Mouse (Mus musculus) testis, adult 2 months (tissue): ENCODE data around the gene Tnni2. TPM values are rescaled to one million over a fixed set of nuclear protein-coding genes. Genes with fewer than 3 reads are reported as not detected.
A peak's percentile ranks its signal among the peaks of the same experiment; 100 is the strongest.

ENCODE experiments used
- H3K27ac ChIP-seq: fragments of 200-500 bp; 2 replicates; pipeline ENCODE4 v1.5.1; 2012; ENCODE audit warnings: low read depth, low read length; ENCODE audit not compliant: control insufficient read depth, insufficient read depth
- H3K27me3 ChIP-seq: fragments of 200-500 bp; 2 replicates; pipeline ENCODE4 v1.6.1; 2012; ENCODE audit warnings: mild to moderate bottlenecking, low read length, moderate library complexity; ENCODE audit not compliant: control insufficient read depth, insufficient read depth
- H3K36me3 ChIP-seq: fragments of 200-500 bp; 2 replicates; pipeline ENCODE4 v1.6.1; 2012; ENCODE audit warnings: mild to moderate bottlenecking, low read length; ENCODE audit not compliant: control insufficient read depth, insufficient read depth
- H3K4me1 ChIP-seq: fragments of 200-500 bp; 2 replicates; pipeline ENCODE4 v1.6.1; 2012; ENCODE audit warnings: low read length; ENCODE audit not compliant: control insufficient read depth, insufficient read depth
- H3K4me3 ChIP-seq: fragments of 200-500 bp; 2 replicates; pipeline ENCODE4 v1.5.1; 2012; ENCODE audit warnings: low read depth, mild to moderate bottlenecking, low read length, moderate library complexity, mixed read lengths; ENCODE audit not compliant: control insufficient read depth
- CTCF ChIP-seq: fragments of 200-500 bp; IDR thresholded peaks from 2 replicates; pipeline ENCODE4 v1.5.1; 2012; ENCODE audit warnings: low read depth, mild to moderate bottlenecking, inconsistent platforms, low read length, moderate library complexity; ENCODE audit not compliant: control insufficient read depth, insufficient read depth, insufficient replicate concordance
- POLR2A ChIP-seq: fragments of 200-500 bp; IDR thresholded peaks from 2 replicates; pipeline ENCODE4 v1.6.1; 2012; ENCODE audit warnings: low read depth, mild to moderate bottlenecking, inconsistent platforms, low read length, moderate library complexity; ENCODE audit not compliant: control insufficient read depth
- polyA plus RNA-seq: library from polyadenylated mRNA; depleted of rRNA; stranded (reverse); fragments of >200 nt; gene quantifications from 2 replicates; pipeline ENCODE4 v1.2.3, GENCODE M21; 2012

Gene Tnni2
- polyA plus RNA-seq, 1 experiment = not detected

GRCm38 (mm10) chr7:142415314-142415713 is 26.3 kb upstream of the Tnni2 start:
- no peaks in the 10 kb centered on the region for H3K4me1 ChIP-seq
- H3K36me3 ChIP-seq = no peaks in the 10 kb centered on the region
- TF ChIP-seq CTCF (no peak), POLR2A (no peak)
- H3K4me3 ChIP-seq = no peak overlapping the region
- H3K27me3 ChIP-seq = no peaks in the 10 kb centered on the region
- no peak overlapping the region for H3K27ac ChIP-seq

GRCm38 (mm10) chr7:142416225-142416624 is 25.4 kb upstream of the Tnni2 start:
- Histone ChIP-seq H3K4me3 (no peak overlapping the region), H3K4me1 (no peaks in the 10 kb centered on the region), H3K36me3 (no peaks in the 10 kb centered on the region), H3K27me3 (no peaks in the 10 kb centered on the region), H3K27ac (no peak overlapping the region)
- TF ChIP-seq POLR2A (no peak), CTCF (no peak)

- no peak overlapping the region for H3K27ac ChIP-seq
- TF ChIP-seq POLR2A (no peak), CTCF (no peak)
Observed at GRCm38 (mm10) chr7:142418027-142418426, 23.6 kb upstream of the Tnni2 start.

GRCm38 (mm10) chr7:142418679-142419078 is 22.9 kb upstream of the Tnni2 start:
- H3K27me3 ChIP-seq = no peaks in the 10 kb centered on the region
- no peak overlapping the region for H3K4me3 ChIP-seq
- no peaks in the 10 kb centered on the region for H3K36me3 ChIP-seq
- TF ChIP-seq POLR2A (no peak), CTCF (no peak)
- no peak overlapping the region for H3K27ac ChIP-seq
- H3K4me1 ChIP-seq = no peaks in the 10 kb centered on the region

More at GRCm38 (mm10) chr7:142418027-142418426, 23.6 kb upstream of the Tnni2 start:
- no peaks in the 10 kb centered on the region for H3K27me3 ChIP-seq
- H3K4me1 ChIP-seq = no peaks in the 10 kb centered on the region
- H3K4me3 ChIP-seq = no peak overlapping the region
- H3K36me3 ChIP-seq = no peaks in the 10 kb centered on the region

GRCm38 (mm10) chr7:142419887-142420286 is 21.7 kb upstream of the Tnni2 start:
- no peak overlapping the region for H3K4me3 ChIP-seq
- H3K27me3 ChIP-seq = no peaks in the 10 kb centered on the region
- TF ChIP-seq POLR2A = no peak
- no peak for TF ChIP-seq CTCF
- H3K27ac ChIP-seq = no peak overlapping the region
- no peaks in the 10 kb centered on the region for H3K4me1 ChIP-seq
- no peaks in the 10 kb centered on the region for H3K36me3 ChIP-seq

- Histone ChIP-seq H3K4me3 (no peak overlapping the region), H3K4me1 (no peaks in the 10 kb centered on the region), H3K27me3 (no peaks in the 10 kb centered on the region), H3K36me3 (no peaks in the 10 kb centered on the region), H3K27ac (no peak overlapping the region)
- TF ChIP-seq CTCF (no peak), POLR2A (no peak)
Observed at GRCm38 (mm10) chr7:142421826-142422225, 19.8 kb upstream of the Tnni2 start.

- Histone ChIP-seq H3K27ac (no peak overlapping the region), H3K36me3 (no peaks in the 10 kb centered on the region), H3K4me3 (no peak overlapping the region), H3K4me1 (no peaks in the 10 kb centered on the region), H3K27me3 (no peaks in the 10 kb centered on the region)
- TF ChIP-seq CTCF (peak; percentile 26; the same call in 1 of the 2 replicates), POLR2A (no peak)
Observed at GRCm38 (mm10) chr7:142425641-142426213, 15.9 kb upstream of the Tnni2 start.

- no peaks in the 10 kb centered on the region for H3K4me1 ChIP-seq
- TF ChIP-seq POLR2A (no peak), CTCF (no peak)
- no peaks in the 10 kb centered on the region for H3K27me3 ChIP-seq
- H3K4me3 ChIP-seq = no peak overlapping the region
- H3K36me3 ChIP-seq = no peaks in the 10 kb centered on the region
- H3K27ac ChIP-seq = no peak overlapping the region
Observed at GRCm38 (mm10) chr7:142428213-142428612, 13.4 kb upstream of the Tnni2 start.
